Mouse (Mus musculus): ENCODE results near the gene Eif2a. TPM values are rescaled to one million over a fixed set of nuclear protein-coding genes. Genes with fewer than 3 reads are reported as not detected.

Eif2a gene
- 32.9 and 33.3 TPM in 2 replicates for polyA plus RNA-seq (2012; rRNA removed)

GRCm38 (mm10) chr3:58525652-58526407, at the start of gene Eif2a, which contains the start of gene Serp1:
TSS of gene Eif2a (plus strand) at chr3:58525821.
TSS of gene Serp1 (minus strand) at chr3:58525892.
- TF ChIP-seq POLR2A (IDR thresholded peaks at IDR 0.05; ENCODE audit: extremely low read depth, insufficient read depth, low read length) (peak; percentile 77), CTCF (IDR thresholded peaks at IDR 0.05; ENCODE audit: extremely low read depth, insufficient read depth, low read length) (no peak)
- H3K27ac ChIP-seq (ENCODE audit: insufficient read depth, low read length): peak within 1 kb of the TSS; percentile 89
- no peaks in the 10 kb centered on the region for H3K4me1 ChIP-seq (ENCODE audit: control insufficient read depth, insufficient read depth, low read length)
- H3K4me3 ChIP-seq (ENCODE audit: insufficient read depth, low read length): peak within 1 kb of the TSS; percentile 87

- Histone ChIP-seq H3K27ac (ENCODE audit: insufficient read depth, low read length) (no peak overlapping the region), H3K4me3 (ENCODE audit: insufficient read depth, low read length) (no peak overlapping the region), H3K4me1 (ENCODE audit: control insufficient read depth, insufficient read depth, low read length) (no peaks in the 10 kb centered on the region)
- TF ChIP-seq CTCF (IDR thresholded peaks at IDR 0.05; ENCODE audit: extremely low read depth, insufficient read depth, low read length): no peak
Observed at GRCm38 (mm10) chr3:58478755-58479455, 46.7 kb upstream of the Eif2a start.

GRCm38 (mm10) chr3:58485883-58486282, 39.7 kb upstream of the Eif2a start:
- Histone ChIP-seq H3K27ac (ENCODE audit: insufficient read depth, low read length) (no peak overlapping the region), H3K4me1 (ENCODE audit: control insufficient read depth, insufficient read depth, low read length) (no peaks in the 10 kb centered on the region), H3K4me3 (ENCODE audit: insufficient read depth, low read length) (no peak overlapping the region)
- no peak for TF ChIP-seq POLR2A (IDR thresholded peaks at IDR 0.05; ENCODE audit: extremely low read depth, insufficient read depth, low read length)
- TF ChIP-seq CTCF (IDR thresholded peaks at IDR 0.05; ENCODE audit: extremely low read depth, insufficient read depth, low read length): 0 out of 2 replicates have a peak, but pooled peaks have one; percentile 11

GRCm38 (mm10) chr3:58487121-58487520, 38.5 kb upstream of the Eif2a start:
- Histone ChIP-seq H3K4me3 (ENCODE audit: insufficient read depth, low read length) (no peak overlapping the region), H3K27ac (ENCODE audit: insufficient read depth, low read length) (no peak overlapping the region), H3K4me1 (ENCODE audit: control insufficient read depth, insufficient read depth, low read length) (no peaks in the 10 kb centered on the region)
- TF ChIP-seq POLR2A (IDR thresholded peaks at IDR 0.05; ENCODE audit: extremely low read depth, insufficient read depth, low read length): no peak
- no peak for TF ChIP-seq CTCF (IDR thresholded peaks at IDR 0.05; ENCODE audit: extremely low read depth, insufficient read depth, low read length)

- no peaks in the 10 kb centered on the region; the same call in 1 of the 2 replicates for H3K4me1 ChIP-seq (ENCODE audit: control insufficient read depth, insufficient read depth, low read length)
- no peak for TF ChIP-seq POLR2A (IDR thresholded peaks at IDR 0.05; ENCODE audit: extremely low read depth, insufficient read depth, low read length)
- no peak for TF ChIP-seq CTCF (IDR thresholded peaks at IDR 0.05; ENCODE audit: extremely low read depth, insufficient read depth, low read length)
- H3K27ac ChIP-seq (ENCODE audit: insufficient read depth, low read length): no peak overlapping the region
- H3K4me3 ChIP-seq (ENCODE audit: insufficient read depth, low read length): no peak overlapping the region
Observed at GRCm38 (mm10) chr3:58487999-58488775, 37.4 kb upstream of the Eif2a start.

- Histone ChIP-seq H3K4me1 (ENCODE audit: control insufficient read depth, insufficient read depth, low read length) (peaks cover 2% of the 10 kb centered on the region; the same call in 1 of the 2 replicates), H3K4me3 (ENCODE audit: insufficient read depth, low read length) (no peak overlapping the region), H3K27ac (ENCODE audit: insufficient read depth, low read length) (no peak overlapping the region)
- TF ChIP-seq POLR2A (IDR thresholded peaks at IDR 0.05; ENCODE audit: extremely low read depth, insufficient read depth, low read length): no peak
- peak; percentile 50 for TF ChIP-seq CTCF (IDR thresholded peaks at IDR 0.05; ENCODE audit: extremely low read depth, insufficient read depth, low read length)
Observed at GRCm38 (mm10) chr3:58490787-58491186, 34.8 kb upstream of the Eif2a start.

GRCm38 (mm10) chr3:58493621-58494020, 32.0 kb upstream of the Eif2a start:
- H3K4me1 ChIP-seq (ENCODE audit: control insufficient read depth, insufficient read depth, low read length): peaks cover 2% of the 10 kb centered on the region; the same call in 1 of the 2 replicates
- H3K4me3 ChIP-seq (ENCODE audit: insufficient read depth, low read length): no peak overlapping the region
- peak overlapping the region; percentile 1; the same call in 1 of the 2 replicates for H3K27ac ChIP-seq (ENCODE audit: insufficient read depth, low read length)
- no peak for TF ChIP-seq CTCF (IDR thresholded peaks at IDR 0.05; ENCODE audit: extremely low read depth, insufficient read depth, low read length)
- TF ChIP-seq POLR2A (IDR thresholded peaks at IDR 0.05; ENCODE audit: extremely low read depth, insufficient read depth, low read length): no peak

- Histone ChIP-seq H3K4me1 (ENCODE audit: control insufficient read depth, insufficient read depth, low read length) (no peaks in the 10 kb centered on the region), H3K4me3 (ENCODE audit: insufficient read depth, low read length) (no peak overlapping the region), H3K27ac (ENCODE audit: insufficient read depth, low read length) (no peak overlapping the region)
- TF ChIP-seq CTCF (IDR thresholded peaks at IDR 0.05; ENCODE audit: extremely low read depth, insufficient read depth, low read length) (no peak), POLR2A (IDR thresholded peaks at IDR 0.05; ENCODE audit: extremely low read depth, insufficient read depth, low read length) (no peak)
Observed at GRCm38 (mm10) chr3:58501961-58502360, 23.7 kb upstream of the Eif2a start.

- Histone ChIP-seq H3K4me3 (ENCODE audit: insufficient read depth, low read length) (no peak overlapping the region), H3K27ac (ENCODE audit: insufficient read depth, low read length) (no peak overlapping the region), H3K4me1 (ENCODE audit: control insufficient read depth, insufficient read depth, low read length) (no peaks in the 10 kb centered on the region)
- TF ChIP-seq CTCF (IDR thresholded peaks at IDR 0.05; ENCODE audit: extremely low read depth, insufficient read depth, low read length): no peak
- TF ChIP-seq POLR2A (IDR thresholded peaks at IDR 0.05; ENCODE audit: extremely low read depth, insufficient read depth, low read length): no peak
Observed at GRCm38 (mm10) chr3:58503720-58504333, 21.8 kb upstream of the Eif2a start.
